In genomic region chr12:56081406-56081805, GRCm38 (mm10) we compare ENCODE assay signal across 15 mouse cellular contexts.
A peak's percentile ranks its signal among the peaks of the same experiment; 100 is the strongest.
DNase-seq lines count a peak whose midpoint lies in the region; ATAC-seq and TF ChIP-seq lines count a peak whose summit lies in the region.
"Had no signal": no experiment of that assay in that cellular context is flagged by ENCODE, and none has a peak within 500 bp of the region (broad histone marks: within the 10 kb centered on the region; RNA-seq: fewer than 3 reads in every experiment).

No protein-coding gene starts in this region.

- DNase-seq in forebrain, embryonic 11.5 days (ENCODE audit: low spot score): no peak
- DNase-seq in forebrain, postnatal 0 days: peak; percentile 7
- DNase-seq in right cerebral cortex, postnatal 36 days (ENCODE audit: low spot score in 2 of 2): no peak
- DNase-seq: adrenal gland, adult 2 months; adrenal gland, postnatal 10 days; adrenal gland, postnatal 25 days; cerebellum, adult 11-12 months; cerebellum, adult 2 months; cerebellum, adult 9-10 months; cerebellum, postnatal 10 days; cerebellum, postnatal 25 days had no signal

- H3K27me3 ChIP-seq in forebrain, embryonic 15.5 days: 0 out of 2 replicates have a peak, but pooled peaks cover 2% of the 10 kb centered on the region
- no peaks in the 10 kb centered on the region for H3K27me3 ChIP-seq in forebrain, embryonic 11.5 days (ENCODE audit: control insufficient read depth, insufficient read depth, low read length)
- H3K27me3 ChIP-seq in forebrain, postnatal 0 days (ENCODE audit: insufficient read depth, low read length): no peaks in the 10 kb centered on the region
- H3K27me3 ChIP-seq in forebrain, embryonic 12.5 days: no peaks in the 10 kb centered on the region
- H3K27me3 ChIP-seq: embryonic facial prominence, embryonic 12.5 days had no signal

- H3K36me3 ChIP-seq in forebrain, embryonic 15.5 days: no peaks in the 10 kb centered on the region
- H3K36me3 ChIP-seq in forebrain, embryonic 11.5 days (ENCODE audit: control insufficient read depth, insufficient read depth, low read length): no peaks in the 10 kb centered on the region
- no peaks in the 10 kb centered on the region for H3K36me3 ChIP-seq in forebrain, postnatal 0 days (ENCODE audit: insufficient read depth)
- no peaks in the 10 kb centered on the region for H3K36me3 ChIP-seq in forebrain, embryonic 12.5 days (replicated peaks)
- H3K36me3 ChIP-seq: embryonic facial prominence, embryonic 10.5 days; embryonic facial prominence, embryonic 12.5 days had no signal

- H3K9ac ChIP-seq in forebrain, embryonic 15.5 days (replicated peaks): no peak overlapping the region
- H3K9ac ChIP-seq in forebrain, embryonic 11.5 days (ENCODE audit: low read length): no peak overlapping the region
- H3K9ac ChIP-seq in forebrain, postnatal 0 days: no peak overlapping the region
- no peak overlapping the region for H3K9ac ChIP-seq in forebrain, embryonic 12.5 days
- H3K9ac ChIP-seq: embryonic facial prominence, embryonic 12.5 days had no signal

- ATAC-seq in forebrain, embryonic 15.5 days (replicated peaks): 0 out of 2 replicates have a peak, but pooled peaks have one; percentile 32
- ATAC-seq in forebrain, embryonic 11.5 days (replicated peaks; ENCODE audit: low FRiP score): no peak
- ATAC-seq in forebrain, postnatal 0 days: peak; percentile 16; the same call in 1 of the 2 replicates
- ATAC-seq in forebrain, embryonic 12.5 days (ENCODE audit: low FRiP score): no peak

- no peaks in the 10 kb centered on the region for H3K4me1 ChIP-seq in forebrain, embryonic 15.5 days
- H3K4me1 ChIP-seq in forebrain, embryonic 11.5 days (replicated peaks; ENCODE audit: control insufficient read depth, insufficient read depth, low read length): no peaks in the 10 kb centered on the region
- no peaks in the 10 kb centered on the region for H3K4me1 ChIP-seq in forebrain, postnatal 0 days (ENCODE audit: insufficient read depth)
- H3K4me1 ChIP-seq in forebrain, embryonic 12.5 days: no peaks in the 10 kb centered on the region
- H3K4me1 ChIP-seq: embryonic facial prominence, embryonic 10.5 days; embryonic facial prominence, embryonic 12.5 days had no signal

- H3K4me3 ChIP-seq in forebrain, embryonic 15.5 days: no peak overlapping the region
- no peak overlapping the region for H3K4me3 ChIP-seq in forebrain, embryonic 11.5 days (ENCODE audit: low read depth, low read length)
- H3K4me3 ChIP-seq in forebrain, postnatal 0 days (ENCODE audit: low read depth, low read length): no peak overlapping the region
- no peak overlapping the region for H3K4me3 ChIP-seq in forebrain, embryonic 12.5 days (replicated peaks)
- H3K4me3 ChIP-seq: embryonic facial prominence, embryonic 10.5 days; embryonic facial prominence, embryonic 12.5 days had no signal

- TF ChIP-seq CTCF in forebrain, postnatal 0 days (IDR thresholded peaks at IDR 0.05; ENCODE audit: low read depth): no peak

- H3K9me3 ChIP-seq in forebrain, embryonic 15.5 days: no peaks in the 10 kb centered on the region
- no peaks in the 10 kb centered on the region for H3K9me3 ChIP-seq in forebrain, embryonic 11.5 days (ENCODE audit: control insufficient read depth, low read length)
- no peaks in the 10 kb centered on the region for H3K9me3 ChIP-seq in forebrain, postnatal 0 days (ENCODE audit: low read length)
- H3K9me3 ChIP-seq in forebrain, embryonic 12.5 days: no peaks in the 10 kb centered on the region
- H3K9me3 ChIP-seq: embryonic facial prominence, embryonic 10.5 days; embryonic facial prominence, embryonic 12.5 days had no signal

- H3K27ac ChIP-seq in forebrain, embryonic 15.5 days (replicated peaks): no peak overlapping the region
- no peak overlapping the region for H3K27ac ChIP-seq in forebrain, embryonic 11.5 days (ENCODE audit: low read depth, low read length)
- H3K27ac ChIP-seq in forebrain, postnatal 0 days (ENCODE audit: low read depth, low read length): no peak overlapping the region
- H3K27ac ChIP-seq in forebrain, embryonic 12.5 days: no peak overlapping the region
- H3K27ac ChIP-seq: embryonic facial prominence, embryonic 10.5 days; embryonic facial prominence, embryonic 12.5 days had no signal

- H3K4me2 ChIP-seq in forebrain, embryonic 15.5 days (replicated peaks): no peak overlapping the region
- H3K4me2 ChIP-seq in forebrain, embryonic 11.5 days (ENCODE audit: low read depth, low read length, severe bottlenecking): no peak overlapping the region
- no peak overlapping the region for H3K4me2 ChIP-seq in forebrain, postnatal 0 days (ENCODE audit: low read depth)
- no peak overlapping the region for H3K4me2 ChIP-seq in forebrain, embryonic 12.5 days
- H3K4me2 ChIP-seq: embryonic facial prominence, embryonic 12.5 days had no signal

Comparison
In these comparisons a context has a peak if more than half of its experiments do, and no peak if none do; other contexts are left out.
1. ATAC-seq: peak in forebrain, embryonic 15.5 days (single experiment) and forebrain, postnatal 0 days (single experiment); none in forebrain, embryonic 11.5 days (single experiment) and forebrain, embryonic 12.5 days (single experiment).